Mouse (Mus musculus): ENCODE measurements around the gene Tns3. TPM values are rescaled to one million over a fixed set of nuclear protein-coding genes. Genes with fewer than 3 reads are reported as not detected.

The Tns3 gene
- polyA plus RNA-seq, 1 experiment from 2014 or later = 30.4 TPM

- H3K27me3 ChIP-seq (ENCODE audit: control insufficient read depth, insufficient read depth, low read length) = no peaks in the 10 kb centered on the region
- H3K36me3 ChIP-seq (ENCODE audit: control insufficient read depth, insufficient read depth, low read length) = no peaks in the 10 kb centered on the region
- ATAC-seq (ENCODE audit: insufficient read depth, low FRiP score) = peak; percentile 78
- H3K4me3 ChIP-seq (replicated peaks; ENCODE audit: low read length) = no peak overlapping the region
- no peaks in the 10 kb centered on the region for H3K9me3 ChIP-seq (replicated peaks; ENCODE audit: control insufficient read depth, low read length)
- WGBS = 43% methylated on average over 7 of the region's 7 CpGs
- no peak overlapping the region for H3K4me2 ChIP-seq (ENCODE audit: low read depth, low read length)
- peak overlapping the region; percentile 90 for H3K27ac ChIP-seq (ENCODE audit: low read length)
- H3K4me1 ChIP-seq (ENCODE audit: control insufficient read depth, insufficient read depth, low read length) = peaks cover 29% of the 10 kb centered on the region
- no peak overlapping the region for H3K9ac ChIP-seq (ENCODE audit: low read length)
These were observed 94.9 kb downstream of the Tns3 start for GRCm38 (mm10) chr11:8569232-8570028.

DNA sequence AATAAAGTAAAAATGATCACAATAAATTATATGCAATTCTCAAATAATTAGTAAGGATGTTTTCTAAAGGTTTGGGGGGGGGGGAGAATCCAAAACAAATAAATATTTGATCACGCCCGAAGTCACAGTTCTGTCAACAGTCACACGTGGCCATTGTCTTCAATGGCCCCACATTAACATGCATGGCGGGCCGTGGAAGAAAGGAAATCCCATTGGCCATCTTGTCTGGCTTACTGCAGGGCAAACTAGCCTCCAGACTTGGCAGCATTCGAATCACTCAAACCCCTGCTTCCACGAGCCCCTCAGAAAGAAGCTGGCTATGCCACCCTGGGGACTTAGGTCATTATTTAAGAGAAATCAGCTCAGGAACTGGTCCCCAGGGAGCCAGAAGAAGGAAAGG lies 95.5 kb downstream of the Tns3 start:
- no peaks in the 10 kb centered on the region for H3K9me3 ChIP-seq (replicated peaks; ENCODE audit: control insufficient read depth, low read length)
- no peak overlapping the region for H3K4me3 ChIP-seq (replicated peaks; ENCODE audit: low read length)
- peak overlapping the region; percentile 90 for H3K27ac ChIP-seq (ENCODE audit: low read length)
- no peak for ATAC-seq (ENCODE audit: insufficient read depth, low FRiP score)
- H3K9ac ChIP-seq (ENCODE audit: low read length) = no peak overlapping the region
- WGBS = 58% methylated on average over 7 of the region's 7 CpGs
- no peaks in the 10 kb centered on the region for H3K27me3 ChIP-seq (ENCODE audit: control insufficient read depth, insufficient read depth, low read length)
- H3K4me2 ChIP-seq (ENCODE audit: low read depth, low read length) = no peak overlapping the region
- no peaks in the 10 kb centered on the region for H3K36me3 ChIP-seq (ENCODE audit: control insufficient read depth, insufficient read depth, low read length)
- H3K4me1 ChIP-seq (ENCODE audit: control insufficient read depth, insufficient read depth, low read length) = peaks cover 27% of the 10 kb centered on the region

GRCm38 (mm10) chr11:8566250-8566853 lies 98.0 kb downstream of the Tns3 start:
- H3K9me3 ChIP-seq (replicated peaks; ENCODE audit: control insufficient read depth, low read length) = no peaks in the 10 kb centered on the region
- 71% methylated on average over 3 of the region's 3 CpGs for WGBS

GRCm38 (mm10) chr11:8558761-8559282 lies 105.5 kb downstream of the Tns3 start:
- ATAC-seq (ENCODE audit: insufficient read depth, low FRiP score) = no peak
- 68% methylated on average over 12 of the region's 12 CpGs for WGBS
- H3K4me2 ChIP-seq (ENCODE audit: low read depth, low read length) = no peak overlapping the region

More at GRCm38 (mm10) chr11:8566250-8566853, 98.0 kb downstream of the Tns3 start:
- Histone ChIP-seq H3K27me3 (ENCODE audit: control insufficient read depth, insufficient read depth, low read length) (no peaks in the 10 kb centered on the region), H3K36me3 (ENCODE audit: control insufficient read depth, insufficient read depth, low read length) (no peaks in the 10 kb centered on the region), H3K4me2 (ENCODE audit: low read depth, low read length) (no peak overlapping the region), H3K4me3 (replicated peaks; ENCODE audit: low read length) (no peak overlapping the region), H3K9ac (ENCODE audit: low read length) (no peak overlapping the region), H3K4me1 (ENCODE audit: control insufficient read depth, insufficient read depth, low read length) (peaks cover 18% of the 10 kb centered on the region; the same call in 1 of the 2 replicates), H3K27ac (ENCODE audit: low read length) (no peak overlapping the region)
- ATAC-seq (ENCODE audit: insufficient read depth, low FRiP score) = no peak

GRCm38 (mm10) chr11:8558258-8558657 lies 106.1 kb downstream of the Tns3 start:
- 74% methylated on average over 9 of the region's 9 CpGs for WGBS
- ATAC-seq (ENCODE audit: insufficient read depth, low FRiP score) = no peak
- Histone ChIP-seq H3K27ac (ENCODE audit: low read length) (peak overlapping the region; percentile 18), H3K4me3 (replicated peaks; ENCODE audit: low read length) (no peak overlapping the region), H3K4me2 (ENCODE audit: low read depth, low read length) (no peak overlapping the region), H3K4me1 (ENCODE audit: control insufficient read depth, insufficient read depth, low read length) (peaks cover 10% of the 10 kb centered on the region), H3K27me3 (ENCODE audit: control insufficient read depth, insufficient read depth, low read length) (no peaks in the 10 kb centered on the region), H3K9ac (ENCODE audit: low read length) (no peak overlapping the region), H3K36me3 (ENCODE audit: control insufficient read depth, insufficient read depth, low read length) (no peaks in the 10 kb centered on the region), H3K9me3 (replicated peaks; ENCODE audit: control insufficient read depth, low read length) (no peaks in the 10 kb centered on the region)

More at GRCm38 (mm10) chr11:8558761-8559282, 105.5 kb downstream of the Tns3 start:
- Histone ChIP-seq H3K9me3 (replicated peaks; ENCODE audit: control insufficient read depth, low read length) (no peaks in the 10 kb centered on the region), H3K4me3 (replicated peaks; ENCODE audit: low read length) (no peak overlapping the region), H3K9ac (ENCODE audit: low read length) (no peak overlapping the region), H3K36me3 (ENCODE audit: control insufficient read depth, insufficient read depth, low read length) (no peaks in the 10 kb centered on the region), H3K4me1 (ENCODE audit: control insufficient read depth, insufficient read depth, low read length) (peaks cover 10% of the 10 kb centered on the region), H3K27me3 (ENCODE audit: control insufficient read depth, insufficient read depth, low read length) (no peaks in the 10 kb centered on the region), H3K27ac (ENCODE audit: low read length) (peak overlapping the region; percentile 18)

DNA sequence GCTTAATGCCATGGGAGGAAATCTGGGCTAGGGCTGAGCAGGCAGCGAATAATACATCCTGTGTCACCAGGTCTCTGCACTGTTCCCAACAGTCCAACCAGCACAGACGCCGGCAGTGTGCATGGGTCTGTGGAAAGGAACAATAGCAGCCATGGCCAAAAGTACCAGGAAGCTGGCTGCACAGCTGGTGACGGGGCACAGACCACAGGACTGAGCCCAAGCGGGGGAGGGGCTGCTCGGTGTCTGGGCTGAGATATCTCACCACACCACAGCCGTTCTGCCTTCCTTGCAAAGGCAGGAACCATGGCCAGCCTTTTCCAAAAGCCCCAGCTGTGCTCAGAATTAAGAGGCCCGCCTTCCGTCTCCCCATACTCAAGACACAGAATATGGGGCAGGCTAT lies 107.3 kb downstream of the Tns3 start:
- peak; percentile 57; the same call in 1 of the 2 replicates for ATAC-seq (ENCODE audit: insufficient read depth, low FRiP score)
- H3K27ac ChIP-seq (ENCODE audit: low read length) = no peak overlapping the region
- H3K27me3 ChIP-seq (ENCODE audit: control insufficient read depth, insufficient read depth, low read length) = no peaks in the 10 kb centered on the region
- H3K9me3 ChIP-seq (replicated peaks; ENCODE audit: control insufficient read depth, low read length) = no peaks in the 10 kb centered on the region
- peaks cover 10% of the 10 kb centered on the region for H3K4me1 ChIP-seq (ENCODE audit: control insufficient read depth, insufficient read depth, low read length)
- H3K4me3 ChIP-seq (replicated peaks; ENCODE audit: low read length) = no peak overlapping the region
- no peaks in the 10 kb centered on the region for H3K36me3 ChIP-seq (ENCODE audit: control insufficient read depth, insufficient read depth, low read length)
- 59% methylated on average over 9 of the region's 9 CpGs for WGBS
- H3K4me2 ChIP-seq (ENCODE audit: low read depth, low read length) = no peak overlapping the region
- H3K9ac ChIP-seq (ENCODE audit: low read length) = no peak overlapping the region

GRCm38 (mm10) chr11:8551710-8552109 lies 112.6 kb downstream of the Tns3 start:
- ATAC-seq (ENCODE audit: insufficient read depth, low FRiP score) = no peak
- Histone ChIP-seq H3K4me2 (ENCODE audit: low read depth, low read length) (no peak overlapping the region), H3K36me3 (ENCODE audit: control insufficient read depth, insufficient read depth, low read length) (0 out of 2 replicates have a peak, but pooled peaks cover 3% of the 10 kb centered on the region), H3K27ac (ENCODE audit: low read length) (no peak overlapping the region), H3K9ac (ENCODE audit: low read length) (no peak overlapping the region), H3K27me3 (ENCODE audit: control insufficient read depth, insufficient read depth, low read length) (no peaks in the 10 kb centered on the region), H3K4me1 (ENCODE audit: control insufficient read depth, insufficient read depth, low read length) (no peaks in the 10 kb centered on the region; the same call in 1 of the 2 replicates), H3K4me3 (replicated peaks; ENCODE audit: low read length) (no peak overlapping the region), H3K9me3 (replicated peaks; ENCODE audit: control insufficient read depth, low read length) (no peaks in the 10 kb centered on the region)
- 88% methylated on average over 5 of the region's 5 CpGs for WGBS

DNA sequence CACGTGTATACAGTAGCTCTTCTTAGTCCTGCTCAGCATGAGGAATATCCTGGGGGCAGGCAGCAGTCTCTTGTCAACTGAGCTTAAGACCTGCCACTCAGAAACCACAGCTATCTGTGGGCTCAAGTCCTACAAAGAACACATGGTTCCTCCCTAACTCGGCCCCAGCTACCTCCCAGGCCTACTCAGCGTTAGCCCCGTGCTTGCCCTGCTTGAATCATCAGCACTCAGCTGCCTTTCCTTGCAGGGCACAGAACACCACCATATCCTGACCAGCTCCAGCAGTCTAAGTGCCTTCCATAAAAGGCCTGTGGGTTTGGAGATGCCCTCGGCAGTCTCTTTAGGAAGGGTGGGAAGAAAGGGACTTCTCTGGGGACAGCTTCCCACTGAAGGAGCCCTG lies 116.7 kb downstream of the Tns3 start:
- Histone ChIP-seq H3K27me3 (ENCODE audit: control insufficient read depth, insufficient read depth, low read length) (no peaks in the 10 kb centered on the region), H3K4me1 (ENCODE audit: control insufficient read depth, insufficient read depth, low read length) (no peaks in the 10 kb centered on the region), H3K9me3 (replicated peaks; ENCODE audit: control insufficient read depth, low read length) (no peaks in the 10 kb centered on the region), H3K4me2 (ENCODE audit: low read depth, low read length) (no peak overlapping the region), H3K27ac (ENCODE audit: low read length) (no peak overlapping the region), H3K4me3 (replicated peaks; ENCODE audit: low read length) (no peak overlapping the region), H3K36me3 (ENCODE audit: control insufficient read depth, insufficient read depth, low read length) (0 out of 2 replicates have a peak, but pooled peaks cover 3% of the 10 kb centered on the region), H3K9ac (ENCODE audit: low read length) (no peak overlapping the region; the same call in 1 of the 2 replicates)
- WGBS = 62% methylated on average over 5 of the region's 5 CpGs
- 0 out of 2 replicates have a peak, but pooled peaks have one; percentile 25 for ATAC-seq (ENCODE audit: insufficient read depth, low FRiP score)

GRCm38 (mm10) chr11:8545798-8546197 lies 118.5 kb downstream of the Tns3 start:
- Histone ChIP-seq H3K9ac (ENCODE audit: low read length) (no peak overlapping the region), H3K36me3 (ENCODE audit: control insufficient read depth, insufficient read depth, low read length) (0 out of 2 replicates have a peak, but pooled peaks cover 3% of the 10 kb centered on the region)
- WGBS = 87% methylated on average over 1 of the region's 1 CpGs

More at GRCm38 (mm10) chr11:8545798-8546197, 118.5 kb downstream of the Tns3 start:
- Histone ChIP-seq H3K27me3 (ENCODE audit: control insufficient read depth, insufficient read depth, low read length) (no peaks in the 10 kb centered on the region), H3K27ac (ENCODE audit: low read length) (no peak overlapping the region), H3K4me1 (ENCODE audit: control insufficient read depth, insufficient read depth, low read length) (no peaks in the 10 kb centered on the region), H3K9me3 (replicated peaks; ENCODE audit: control insufficient read depth, low read length) (no peaks in the 10 kb centered on the region), H3K4me3 (replicated peaks; ENCODE audit: low read length) (no peak overlapping the region), H3K4me2 (ENCODE audit: low read depth, low read length) (no peak overlapping the region)
- no peak for ATAC-seq (ENCODE audit: insufficient read depth, low FRiP score)

Measured in stomach, embryonic 16.5 days (tissue).